Mouse (Mus musculus) gastrocnemius, adult 2 months (tissue): ENCODE results near the gene Gm8180. TPM values are rescaled to one million over a fixed set of nuclear protein-coding genes. Genes with fewer than 3 reads are reported as not detected.
"Not testable (repeated sequence)": the region's sequence is repeated elsewhere in the genome, so short reads cannot be mapped to it uniquely, and the experiment has no call there.

ENCODE experiments used
- DNase-seq: peaks from one replicate; pipeline ENCODE4 v3.0.0; 2022
- H3K27ac ChIP-seq: fragments of 200-600 bp; 2 replicates; pipeline ENCODE4 v1.8.1; 2022; ENCODE audit warnings: mild to moderate bottlenecking
- H3K4me3 ChIP-seq: fragments of 200-600 bp; 2 replicates; pipeline ENCODE4 v1.8.1; 2022; ENCODE audit warnings: mild to moderate bottlenecking, moderate library complexity
- CTCF ChIP-seq: fragments of 200-600 bp; IDR thresholded peaks from 2 replicates; pipeline ENCODE4 v1.8.1; 2022; ENCODE audit warnings: antibody characterized with exemption, mild to moderate bottlenecking, moderate library complexity
- intact Hi-C: fragments of 180-260 bp; cut with DNase I; formaldehyde crosslinking; loops from one replicate; pipeline ENCODE4 v1.15.1; 2025
- long read RNA-seq, 2 experiments: library from polyadenylated mRNA; stranded (forward); transcript quantifications; one replicate each; pipeline ENCODE4 v2.0.0; 2021
- total RNA-seq, 2 experiments: library from RNA; stranded (reverse); gene quantifications; 2 replicates each; pipeline ENCODE4 v1.2.3; 2021

The Gm8180 gene
- not detected for total RNA-seq
- long read RNA-seq, experiment 1 = 0 reads
- long read RNA-seq, experiment 2 = 0 reads

GRCm38 (mm10) chr14:43784645-43785044, at the start of gene Gm8180:
Gene Gm8180, minus strand, starts transcription at chr14:43784745.
- intact Hi-C loops, H3K27ac ChIP-seq, DNase-seq, H3K4me3 ChIP-seq: not testable (repeated sequence)

- intact Hi-C loops, DNase-seq, H3K27ac ChIP-seq, H3K4me3 ChIP-seq: not testable (repeated sequence)
Measured at GRCm38 (mm10) chr14:43830385-43830784, 45.8 kb upstream of the Gm8180 start.

- H3K4me3 ChIP-seq, intact Hi-C loops, DNase-seq, H3K27ac ChIP-seq: not testable (repeated sequence)
Measured at GRCm38 (mm10) chr14:43824176-43824575, 39.6 kb upstream of the Gm8180 start.

- intact Hi-C loops, H3K4me3 ChIP-seq, H3K27ac ChIP-seq, DNase-seq: not testable (repeated sequence)
Measured at GRCm38 (mm10) chr14:43821869-43822268, 37.3 kb upstream of the Gm8180 start.

- H3K4me3 ChIP-seq, intact Hi-C loops, H3K27ac ChIP-seq: not testable (repeated sequence)
- TF ChIP-seq CTCF = peak; percentile 59
- peak; percentile 40 for DNase-seq
Measured at GRCm38 (mm10) chr14:43812458-43812857, 27.9 kb upstream of the Gm8180 start.

GRCm38 (mm10) chr14:43808142-43808541, 23.6 kb upstream of the Gm8180 start:
- DNase-seq, H3K27ac ChIP-seq, intact Hi-C loops, H3K4me3 ChIP-seq: not testable (repeated sequence)

GRCm38 (mm10) chr14:43804435-43804834, 19.9 kb upstream of the Gm8180 start:
- intact Hi-C loops, H3K4me3 ChIP-seq, DNase-seq, H3K27ac ChIP-seq: not testable (repeated sequence)
- peak; percentile 41 for TF ChIP-seq CTCF

GRCm38 (mm10) chr14:43796905-43797470, 12.4 kb upstream of the Gm8180 start:
- H3K4me3 ChIP-seq = not testable (repeated sequence)

GRCm38 (mm10) chr14:43796069-43796904, 11.7 kb upstream of the Gm8180 start:
- intact Hi-C loops = no loop called here
- DNase-seq = no peak
- no peak for TF ChIP-seq CTCF
- H3K4me3 ChIP-seq = no peak overlapping the region
- no peak overlapping the region for H3K27ac ChIP-seq

More at GRCm38 (mm10) chr14:43796905-43797470, 12.4 kb upstream of the Gm8180 start:
- intact Hi-C loops, H3K27ac ChIP-seq, DNase-seq: not testable (repeated sequence)

- DNase-seq, intact Hi-C loops, H3K27ac ChIP-seq, H3K4me3 ChIP-seq: not testable (repeated sequence)
Measured at GRCm38 (mm10) chr14:43793811-43794210, 9.3 kb upstream of the Gm8180 start.

- H3K4me3 ChIP-seq, H3K27ac ChIP-seq, intact Hi-C loops, DNase-seq: not testable (repeated sequence)
Measured at GRCm38 (mm10) chr14:43747566-43747965, 37.0 kb downstream of the Gm8180 start, which contains the start of gene Gm6526. Gene Gm6526, plus strand, starts transcription at chr14:43747866.

Other genes with a start within 250 kb of the Gm8180 start
- not detected for gene Gm5799, start 241.2 kb downstream of the Gm8180 start, total RNA-seq
- not detected for gene Gm17654, start 205.6 kb downstream of the Gm8180 start, total RNA-seq
- gene Gm10375, start 176.7 kb downstream of the Gm8180 start, total RNA-seq = not detected
- gene Gm8165, start 107.5 kb downstream of the Gm8180 start, total RNA-seq = not detected
- gene Gm7324, start 86.9 kb downstream of the Gm8180 start, total RNA-seq = 1 to 10 TPM in 1 of 2 experiments, under 1 TPM in 1; 0.51 to 1.2 TPM
- gene Gm16506, start 57.3 kb downstream of the Gm8180 start, total RNA-seq = not detected
- gene Gm6526, start 36.9 kb downstream of the Gm8180 start, total RNA-seq = not detected
- gene Ear1, start 90.8 kb upstream of the Gm8180 start, total RNA-seq = not detected
- not detected for gene Ear10, start 138.8 kb upstream of the Gm8180 start, total RNA-seq
- under 1 TPM in 1 of 2 experiments, not detected in 1; 0.18 TPM for gene Gm8113, start 140.6 kb upstream of the Gm8180 start, total RNA-seq
- gene Ang5, start 172.3 kb upstream of the Gm8180 start, total RNA-seq = not detected
- not detected for gene Ang6, start 217.5 kb upstream of the Gm8180 start, total RNA-seq